Mouse (Mus musculus) gastrocnemius, adult 2 months (tissue): ENCODE measurements around the gene Bcl2l11. TPM values are rescaled to one million over a fixed set of nuclear protein-coding genes. Genes with fewer than 3 reads are reported as not detected.
A peak's percentile ranks its signal among the peaks of the same experiment; 100 is the strongest.

Source experiments
- DNase-seq: peaks from one replicate; pipeline ENCODE4 v3.0.0; 2022
- H3K27ac ChIP-seq: fragments of 200-600 bp; 2 replicates; pipeline ENCODE4 v1.8.1; 2022; ENCODE audit warnings: mild to moderate bottlenecking
- H3K4me3 ChIP-seq: fragments of 200-600 bp; 2 replicates; pipeline ENCODE4 v1.8.1; 2022; ENCODE audit warnings: mild to moderate bottlenecking, moderate library complexity
- CTCF ChIP-seq: fragments of 200-600 bp; IDR thresholded peaks from 2 replicates; pipeline ENCODE4 v1.8.1; 2022; ENCODE audit warnings: antibody characterized with exemption, mild to moderate bottlenecking, moderate library complexity
- intact Hi-C: fragments of 180-260 bp; cut with DNase I; formaldehyde crosslinking; loops from one replicate; pipeline ENCODE4 v1.15.1; 2025
- total RNA-seq, 2 experiments: library from RNA; stranded (reverse); gene quantifications; 2 replicates each; pipeline ENCODE4 v1.2.3; 2021

Gene Bcl2l11
- total RNA-seq, 2 experiments from 2014 or later = 5.1 to 9.0 TPM

DNA sequence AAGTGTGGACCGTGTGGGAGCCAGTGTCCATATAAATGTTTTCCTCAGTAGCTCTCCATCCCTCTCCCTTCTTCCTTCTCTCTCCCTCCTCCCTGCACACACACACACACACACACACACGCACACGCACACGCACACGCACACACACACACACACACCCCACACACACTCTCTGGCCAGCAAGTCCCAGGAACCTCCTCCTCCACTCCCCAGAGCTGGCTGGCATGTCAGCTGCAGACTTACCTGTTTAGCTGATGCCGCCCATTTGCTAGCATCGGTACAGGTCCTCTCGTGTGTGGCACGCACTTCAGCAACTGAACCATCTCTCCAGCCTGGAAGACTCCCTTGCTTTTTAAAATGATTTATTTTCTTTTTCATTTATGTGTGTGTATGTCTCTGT, 6.9 kb upstream of the Bcl2l11 start:
- Histone ChIP-seq H3K27ac (no peak overlapping the region), H3K4me3 (no peak overlapping the region)
- DNase-seq = no peak
- no peak for TF ChIP-seq CTCF
- intact Hi-C loops = no loop called here

GRCm38 (mm10) chr2:128122491-128122890, 3.3 kb upstream of the Bcl2l11 start:
- Histone ChIP-seq H3K27ac (no peak overlapping the region), H3K4me3 (peak overlapping the region; percentile 62)
- peak; percentile 87 for TF ChIP-seq CTCF
- DNase-seq = peak; percentile 69
- intact Hi-C loops = loop anchor here (1.0 to 5.0 kb wide), 3 partner anchors 233 to 450 kb away; no protein-coding TSS in a partner anchor

- Histone ChIP-seq H3K4me3 (peak overlapping the region; percentile 62), H3K27ac (0 out of 2 replicates have a peak overlapping the region, but pooled peaks have one; percentile 17)
- peak; percentile 59 for TF ChIP-seq CTCF
- peak; percentile 65 for DNase-seq
- intact Hi-C loops = loop anchor here (1.0 to 5.0 kb wide), 3 partner anchors 234 to 449 kb away; no protein-coding TSS in a partner anchor
Observed at GRCm38 (mm10) chr2:128122891-128123771, 2.7 kb upstream of the Bcl2l11 start.

DNA sequence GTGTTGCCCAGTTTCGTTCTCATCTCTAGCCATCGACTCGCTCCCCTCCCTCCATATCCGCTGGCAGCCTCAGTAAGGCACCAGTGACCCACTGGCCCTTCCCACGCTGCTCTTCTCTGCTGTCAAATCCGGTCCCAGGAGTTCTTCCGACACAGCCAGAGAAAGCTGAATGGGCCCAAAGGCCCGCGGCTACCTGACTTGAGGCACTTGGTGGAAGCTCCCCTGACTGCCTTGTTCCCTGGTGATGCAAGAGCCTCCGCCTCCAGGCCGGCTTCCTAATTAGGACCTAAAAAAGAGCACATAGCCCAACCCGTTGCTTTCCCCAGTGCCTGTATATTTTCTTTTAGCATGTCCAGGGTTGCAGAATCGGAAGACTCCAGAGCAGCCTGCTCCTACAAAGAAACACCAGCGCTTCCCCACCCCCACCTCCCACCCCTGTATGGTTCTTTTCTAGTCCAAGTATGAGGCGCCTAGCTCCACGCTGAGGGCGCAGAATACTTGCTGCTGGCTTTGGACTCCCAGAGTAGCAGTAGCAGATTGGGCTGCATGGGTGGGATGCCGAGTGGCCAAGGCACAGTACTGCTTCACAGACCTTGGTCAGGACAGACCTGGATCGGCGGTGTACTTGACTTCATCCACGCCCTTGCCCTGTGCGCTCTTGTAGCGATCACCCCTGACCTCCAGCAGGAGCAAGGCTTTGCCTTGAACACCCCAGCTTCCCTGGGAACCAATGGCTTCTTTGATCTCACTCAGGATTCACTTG, 1.7 kb upstream of the Bcl2l11 start:
- TF ChIP-seq CTCF = no peak
- intact Hi-C loops = loop anchor here (5.0 kb wide), 1 partner anchor 448 kb away; no protein-coding TSS in a partner anchor
- DNase-seq = no peak
- Histone ChIP-seq H3K27ac (peak overlapping the region; percentile 31; the same call in 1 of the 2 replicates), H3K4me3 (peak overlapping the region; percentile 62)

DNA sequence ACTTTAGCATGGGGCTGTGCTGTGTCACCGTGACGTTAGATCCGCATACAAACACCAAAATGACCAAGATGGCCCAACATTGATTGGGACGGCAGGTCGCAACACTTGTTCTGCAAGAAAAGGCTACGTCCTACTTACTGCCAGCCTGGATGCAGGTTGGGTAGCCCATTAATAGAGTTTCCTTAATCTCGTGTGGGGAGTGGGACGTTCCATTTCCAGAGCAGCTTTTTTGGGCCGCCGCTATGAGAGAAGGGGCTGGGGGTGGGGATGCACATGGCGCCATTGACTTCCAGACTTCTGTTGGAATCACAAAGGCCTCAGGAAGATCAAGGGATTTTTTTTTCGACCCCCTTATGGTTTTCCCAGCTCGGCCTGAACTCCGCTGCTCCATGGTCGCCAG, 1.1 kb upstream of the Bcl2l11 start:
- DNase-seq = no peak
- Histone ChIP-seq H3K27ac (no peak overlapping the region), H3K4me3 (peak overlapping the region; percentile 83)
- no peak for TF ChIP-seq CTCF
- intact Hi-C loops = loop anchor here (5.0 kb wide), 3 partner anchors 188 to 448 kb away; partner anchors contain the start of gene Mtln

GRCm38 (mm10) chr2:128126591-128127051, 783 bp downstream of the Bcl2l11 start:
- peak; percentile 44 for DNase-seq

DNA sequence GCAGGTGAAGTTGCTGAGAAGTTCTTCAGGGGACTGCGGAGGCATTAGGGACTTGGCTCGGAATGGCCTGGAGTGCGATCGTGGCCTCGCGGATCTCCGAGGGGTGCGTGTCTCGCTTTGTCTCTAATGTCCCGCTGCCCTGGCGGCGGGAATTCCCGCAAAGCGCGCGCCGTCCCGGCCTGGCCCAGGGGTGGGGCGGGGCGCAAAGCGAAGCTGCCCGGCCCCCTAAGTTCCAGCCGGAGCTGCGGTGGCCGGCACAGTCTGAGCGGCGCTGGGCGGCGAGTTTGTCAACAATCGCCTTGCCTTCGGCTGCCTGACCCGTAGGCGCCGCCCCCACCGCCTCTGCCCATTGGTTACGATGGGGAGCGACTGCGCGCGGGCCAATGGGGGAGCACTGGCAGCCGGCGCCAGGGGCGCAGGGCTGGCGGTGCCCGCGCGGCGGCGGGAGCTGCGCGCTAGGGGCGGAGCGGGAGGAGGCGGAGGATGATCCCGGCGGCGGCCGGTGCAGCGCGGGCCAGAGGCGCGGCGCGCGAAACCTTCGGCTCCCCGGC, 1.4 kb downstream of the Bcl2l11 start:
- H3K4me3 ChIP-seq = peak overlapping the region; percentile 83
- H3K27ac ChIP-seq = peak overlapping the region; percentile 92
- TF ChIP-seq CTCF = peak; percentile 40
- intact Hi-C loops = loop anchor here (5.0 kb wide), 2 partner anchors 185 to 335 kb away; partner anchors contain the start of gene Mtln
- DNase-seq = peak; percentile 99

More at GRCm38 (mm10) chr2:128126591-128127051, 783 bp downstream of the Bcl2l11 start:
- peak overlapping the region; percentile 92 for H3K27ac ChIP-seq
- intact Hi-C loops = loop anchor here (5.0 kb wide), 2 partner anchors 186 to 334 kb away; partner anchors contain the start of gene Mtln
- peak overlapping the region; percentile 83 for H3K4me3 ChIP-seq
- no peak for TF ChIP-seq CTCF

GRCm38 (mm10) chr2:128127691-128128292, 2.0 kb downstream of the Bcl2l11 start:
- no peak for TF ChIP-seq CTCF
- intact Hi-C loops = loop anchor here (5.0 kb wide), 2 partner anchors 185 to 335 kb away; partner anchors contain the start of gene Mtln
- peak overlapping the region; percentile 92 for H3K27ac ChIP-seq
- peak overlapping the region; percentile 83 for H3K4me3 ChIP-seq
- peak; percentile 88 for DNase-seq

GRCm38 (mm10) chr2:128128532-128128931, 2.7 kb downstream of the Bcl2l11 start:
- Histone ChIP-seq H3K4me3 (peak overlapping the region; percentile 83), H3K27ac (no peak overlapping the region)
- intact Hi-C loops = loop anchor here (5.0 kb wide), 2 partner anchors 184 to 336 kb away; partner anchors contain the start of gene Mtln
- no peak for DNase-seq
- TF ChIP-seq CTCF = no peak

GRCm38 (mm10) chr2:128131503-128131902, 5.7 kb downstream of the Bcl2l11 start:
- DNase-seq = no peak
- no peak for TF ChIP-seq CTCF
- intact Hi-C loops = no loop called here
- no peak overlapping the region for H3K4me3 ChIP-seq
- H3K27ac ChIP-seq = no peak overlapping the region

- DNase-seq = no peak
- TF ChIP-seq CTCF = no peak
- Histone ChIP-seq H3K4me3 (no peak overlapping the region), H3K27ac (no peak overlapping the region)
- intact Hi-C loops = no loop called here
Observed at GRCm38 (mm10) chr2:128132635-128133034, 6.8 kb downstream of the Bcl2l11 start.
